Mouse (Mus musculus): ENCODE data around the gene Tmem198b. TPM values are rescaled to one million over a fixed set of nuclear protein-coding genes. Genes with fewer than 3 reads are reported as not detected.
"Not testable (repeated sequence)": the region's sequence is repeated elsewhere in the genome, so short reads cannot be mapped to it uniquely, and the experiment has no call there.

Tmem198b gene
- total RNA-seq (2021), result 10 to 100 TPM; 17.3 to 20.2 TPM
- long read RNA-seq, experiment 1, partial matches to known transcripts, result 2 of 8 reads
- long read RNA-seq, experiment 1, other reads (novel, unspliced or antisense), result 3 of 8 reads
- long read RNA-seq, experiment 2, partial matches to known transcripts, result 2 of 7 reads
- long read RNA-seq, experiment 2, other reads (novel, unspliced or antisense), result 2 of 7 reads

GRCm38 (mm10) chr10:128804271-128805091, at the start of gene Tmem198b:
Tmem198b (minus strand) TSS chr10:128804370.
- DNase-seq (ENCODE audit: low spot score in 2 of 2), result peak; percentile 55 to 81

GRCm38 (mm10) chr10:128850339-128850738, 46.2 kb upstream of the Tmem198b start:
- no peak for DNase-seq (ENCODE audit: low spot score in 2 of 2)

GRCm38 (mm10) chr10:128848426-128848825, 44.3 kb upstream of the Tmem198b start:
- no peak for DNase-seq (ENCODE audit: low spot score in 2 of 2)

GRCm38 (mm10) chr10:128846664-128847063, 42.5 kb upstream of the Tmem198b start:
- no peak for DNase-seq (ENCODE audit: low spot score in 2 of 2)

- no peak for DNase-seq (ENCODE audit: low spot score in 2 of 2)
These were observed 41.3 kb upstream of the Tmem198b start for GRCm38 (mm10) chr10:128845516-128845915.

GRCm38 (mm10) chr10:128843260-128843659, 39.1 kb upstream of the Tmem198b start:
- no peak for DNase-seq (ENCODE audit: low spot score in 2 of 2)

GRCm38 (mm10) chr10:128840612-128841011, 36.4 kb upstream of the Tmem198b start:
- no peak for DNase-seq (ENCODE audit: low spot score in 2 of 2)

- DNase-seq (ENCODE audit: low spot score in 2 of 2), result no peak
These were observed 35.3 kb upstream of the Tmem198b start for GRCm38 (mm10) chr10:128839434-128839833.

GRCm38 (mm10) chr10:128837400-128837799, 33.2 kb upstream of the Tmem198b start:
- DNase-seq (ENCODE audit: low spot score in 2 of 2), result no peak

- DNase-seq (ENCODE audit: low spot score in 2 of 2), result no peak
These were observed 19.7 kb upstream of the Tmem198b start for GRCm38 (mm10) chr10:128823821-128824220.

GRCm38 (mm10) chr10:128823087-128823486, 18.9 kb upstream of the Tmem198b start:
- not testable (repeated sequence) for DNase-seq (ENCODE audit: low spot score in 2 of 2)

GRCm38 (mm10) chr10:128822135-128822534, 18.0 kb upstream of the Tmem198b start:
- no peak for DNase-seq (ENCODE audit: low spot score in 2 of 2)

- peak; percentile 96 to 98 for DNase-seq (ENCODE audit: low spot score in 2 of 2)
These were observed 17.3 kb upstream of the Tmem198b start, which contains the start of gene Ormdl2 for GRCm38 (mm10) chr10:128821358-128822056. Ormdl2 (minus strand) TSS chr10:128821645.

- no peak for DNase-seq (ENCODE audit: low spot score in 2 of 2)
These were observed 16.0 kb upstream of the Tmem198b start for GRCm38 (mm10) chr10:128820217-128820616.

GRCm38 (mm10) chr10:128817033-128817432, 12.9 kb upstream of the Tmem198b start, which contains the start of gene Sarnp:
Sarnp (plus strand) TSS chr10:128817333.
- no peak for DNase-seq (ENCODE audit: low spot score in 2 of 2)

- no peak for DNase-seq (ENCODE audit: low spot score in 2 of 2)
These were observed 2.8 kb upstream of the Tmem198b start for GRCm38 (mm10) chr10:128807018-128807417.

GRCm38 (mm10) chr10:128806086-128806485, 1.9 kb upstream of the Tmem198b start:
- no peak for DNase-seq (ENCODE audit: low spot score in 2 of 2)

GRCm38 (mm10) chr10:128805092-128806000, 1.2 kb upstream of the Tmem198b start:
- peak; percentile 93 to 97 for DNase-seq (ENCODE audit: low spot score in 2 of 2)

- DNase-seq (ENCODE audit: low spot score in 2 of 2), result peak in 1 of 2 experiments; percentile 59
These were observed 349 bp downstream of the Tmem198b start, which contains the start of gene Dnajc14 for GRCm38 (mm10) chr10:128803771-128804270. Dnajc14 (plus strand) TSS chr10:128804062.

GRCm38 (mm10) chr10:128803361-128803760, 809 bp downstream of the Tmem198b start:
- no peak for DNase-seq (ENCODE audit: low spot score in 2 of 2)
